24 mouse cellular contexts compared by ENCODE assay signal in genomic region chr12:80800156-80800555, GRCm38 (mm10). TPM values are rescaled to one million over a fixed set of nuclear protein-coding genes. Genes with fewer than 3 reads are reported as not detected.
"Had no signal": no experiment of that assay in that cellular context is flagged by ENCODE, and none has a peak within 500 bp of the region (broad histone marks: within the 10 kb centered on the region; RNA-seq: fewer than 3 reads in every experiment).

No protein-coding gene starts in this region.

- H3K4me2 ChIP-seq: limb, embryonic 12.5 days; limb, embryonic 15.5 days; lung, embryonic 15.5 days; midbrain, embryonic 12.5 days; midbrain, embryonic 15.5 days; neural tube, embryonic 13.5 days had no signal

- H3K9me3 ChIP-seq: limb, embryonic 12.5 days; limb, embryonic 15.5 days; lung, embryonic 15.5 days; midbrain, embryonic 12.5 days; midbrain, embryonic 15.5 days; neural tube, embryonic 13.5 days had no signal

- H3K4me3 ChIP-seq: limb, embryonic 12.5 days; limb, embryonic 15.5 days; lung, embryonic 15.5 days; midbrain, embryonic 12.5 days; midbrain, embryonic 15.5 days; neural tube, embryonic 13.5 days had no signal

- H3K27ac ChIP-seq: limb, embryonic 12.5 days; limb, embryonic 15.5 days; liver, embryonic 14.5 days; lung, embryonic 15.5 days; midbrain, embryonic 12.5 days; midbrain, embryonic 15.5 days; neural tube, embryonic 13.5 days; stomach, postnatal 0 days had no signal

- H3K36me3 ChIP-seq: limb, embryonic 12.5 days; limb, embryonic 15.5 days; lung, embryonic 15.5 days; midbrain, embryonic 12.5 days; midbrain, embryonic 15.5 days; neural tube, embryonic 13.5 days had no signal

- H3K9ac ChIP-seq: limb, embryonic 12.5 days; limb, embryonic 15.5 days; liver, embryonic 14.5 days; lung, embryonic 15.5 days; midbrain, embryonic 12.5 days; midbrain, embryonic 15.5 days; neural tube, embryonic 13.5 days had no signal

- DNase-seq: kidney, adult 18-20 months; kidney, adult 9 months; kidney, postnatal 14 days; kidney, postnatal 4 days; layer of hippocampus, adult 9-11 months; layer of hippocampus, postnatal 36 days; left cerebral cortex, postnatal 4 days; lung, adult 18-20 months; lung, postnatal 10 days; lung, postnatal 36 days; right cerebral cortex, postnatal 14 days; right cerebral cortex, postnatal 4 days; thymus, adult 2 months; thymus, postnatal 14 days; thymus, postnatal 4 days had no signal

- H3K27me3 ChIP-seq: limb, embryonic 12.5 days; limb, embryonic 15.5 days; lung, embryonic 15.5 days; midbrain, embryonic 12.5 days; midbrain, embryonic 15.5 days; neural tube, embryonic 13.5 days had no signal

- ATAC-seq: midbrain, embryonic 15.5 days had no signal

RNA-seq across cellular contexts. Expression of gene Ccdc177, which starts 39.7 kb away (rescaled TPM):
- total RNA-seq: neutrophil, adult 5-6 weeks had no signal
- polyA plus RNA-seq: liver, embryonic 14.5 days; thymus, adult 2 months had no signal
